Comparison of ENCODE assay signal across 9 mouse cellular contexts in genomic region chr3:108174672-108175531, GRCm38 (mm10). TPM values are rescaled to one million over a fixed set of nuclear protein-coding genes. Genes with fewer than 3 reads are reported as not detected.
A peak's percentile ranks its signal among the peaks of the same experiment; 100 is the strongest.
DNase-seq lines count a peak whose midpoint lies in the region; ATAC-seq and TF ChIP-seq lines count a peak whose summit lies in the region.
"Had no signal": no experiment of that assay in that cellular context is flagged by ENCODE, and none has a peak within 500 bp of the region (broad histone marks: within the 10 kb centered on the region; RNA-seq: fewer than 3 reads in every experiment).

No protein-coding gene starts in this region.

- no peak for TF ChIP-seq CTCF in brain, embryonic 14.5 days (IDR thresholded peaks at IDR 0.05; ENCODE audit: borderline replicate concordance, extremely low read depth, insufficient read depth, insufficient read length)

- H3K9me3 ChIP-seq in hindbrain, embryonic 16.5 days (ENCODE audit: control insufficient read depth, low read length) = no peaks in the 10 kb centered on the region

- H3K4me2 ChIP-seq in hindbrain, embryonic 16.5 days (ENCODE audit: low read length) = peak overlapping the region; percentile 44

- peaks cover 10% of the 10 kb centered on the region for H3K4me1 ChIP-seq in hindbrain, embryonic 16.5 days (ENCODE audit: control insufficient read depth, insufficient read depth, low read depth, low read length)

- intact Hi-C loops in left cerebral cortex, postnatal 14 days (cut with DNase I) = no loop called here

- peak; percentile 91 for ATAC-seq in cerebellum, adult (ENCODE audit: insufficient number of reproducible peaks, low FRiP score, low TSS enrichment)
- peak; percentile 90 for ATAC-seq in hindbrain, embryonic 16.5 days

- DNase-seq in cerebellum, adult 11 months = no peak
- peak; percentile 96 for DNase-seq in brain, embryonic 14.5 days (ENCODE audit: low read depth)
- peak; percentile 63 for DNase-seq in frontal cortex, postnatal 10 days (ENCODE audit: low spot score in 2 of 2)
- peak; percentile 71 to 72 for DNase-seq in left cerebral cortex, postnatal 14 days (ENCODE audit: low spot score in 2 of 2)
- DNase-seq in right cerebral cortex, adult 2 months (ENCODE audit: low spot score in 2 of 2) = peak; percentile 76 to 77
- no peak for DNase-seq in spleen, postnatal 14 days (ENCODE audit: low spot score in 2 of 2)

- no peak for TF ChIP-seq POLR2A in brain, embryonic 14.5 days (IDR thresholded peaks at IDR 0.05; ENCODE audit: borderline replicate concordance, extremely low read depth, insufficient read depth, insufficient read length, poor library complexity, severe bottlenecking)

- H3K27me3 ChIP-seq in hindbrain, embryonic 16.5 days (replicated peaks; ENCODE audit: control insufficient read depth, insufficient read depth, low read length) = no peaks in the 10 kb centered on the region

- peak overlapping the region; percentile 4; the same call in 1 of the 2 replicates for H3K4me3 ChIP-seq in hindbrain, embryonic 16.5 days (ENCODE audit: low read length)

- WGBS in hindbrain, embryonic 16.5 days = 16% methylated on average over 14 of the region's 14 CpGs

- H3K27ac ChIP-seq in hindbrain, embryonic 16.5 days (ENCODE audit: low read depth, low read length) = peak overlapping the region; percentile 78
- H3K27ac ChIP-seq: liver, embryonic 14.5 days had no signal

- H3K9ac ChIP-seq in hindbrain, embryonic 16.5 days (ENCODE audit: low read depth, low read length) = peak overlapping the region; percentile 45
- H3K9ac ChIP-seq: liver, embryonic 14.5 days had no signal

- no peaks in the 10 kb centered on the region for H3K36me3 ChIP-seq in hindbrain, embryonic 16.5 days (ENCODE audit: control insufficient read depth, insufficient read depth, low read length)

RNA-seq across cellular contexts. Expression of gene Amigo1, which starts 11.2 kb away (rescaled TPM):
- 19.5 and 25.0 TPM in 2 replicates for polyA plus RNA-seq in brain, embryonic 14.5 days (2012; rRNA removed)
- 9.8 and 13.3 TPM in 2 replicates for polyA plus RNA-seq in hindbrain, embryonic 16.5 days (2015; fragmentation: Nextera tagmentation; extraction: Ambion mirVana)
- total RNA-seq in left cerebral cortex, postnatal 14 days (2021) = 10 to 100 TPM; 55.3 to 57.7 TPM

RNA-seq across cellular contexts. Expression of gene Gpr61, which starts 20.2 kb away (rescaled TPM):
- polyA plus RNA-seq in brain, embryonic 14.5 days (2012; rRNA removed) = 1.5 and 2.6 TPM in 2 replicates
- 8.4 and 10.6 TPM in 2 replicates for polyA plus RNA-seq in hindbrain, embryonic 16.5 days (2015; fragmentation: Nextera tagmentation; extraction: Ambion mirVana)
- 10 to 100 TPM; 19.7 to 21.0 TPM for total RNA-seq in left cerebral cortex, postnatal 14 days (2021)

RNA-seq across cellular contexts. Expression of gene Cyb561d1, which starts 26.1 kb away (rescaled TPM):
- 8.4 and 8.7 TPM in 2 replicates for polyA plus RNA-seq in brain, embryonic 14.5 days (2012; rRNA removed)
- polyA plus RNA-seq in hindbrain, embryonic 16.5 days (2015; fragmentation: Nextera tagmentation; extraction: Ambion mirVana) = 2.7 and 3.9 TPM in 2 replicates
- total RNA-seq in left cerebral cortex, postnatal 14 days (2021) = 10 to 100 TPM; 13.7 to 14.7 TPM

RNA-seq across cellular contexts. Expression of gene Gnai3, which starts 29.0 kb away (rescaled TPM):
- 79.0 and 86.6 TPM in 2 replicates for polyA plus RNA-seq in brain, embryonic 14.5 days (2012; rRNA removed)
- 116 and 126 TPM in 2 replicates for polyA plus RNA-seq in hindbrain, embryonic 16.5 days (2015; fragmentation: Nextera tagmentation; extraction: Ambion mirVana)
- total RNA-seq in left cerebral cortex, postnatal 14 days (2021) = 10 to 100 TPM; 31.1 to 34.1 TPM

RNA-seq across cellular contexts. Expression of gene Atxn7l2, which starts 35.8 kb away (rescaled TPM):
- 50.1 and 55.9 TPM in 2 replicates for polyA plus RNA-seq in brain, embryonic 14.5 days (2012; rRNA removed)
- polyA plus RNA-seq in hindbrain, embryonic 16.5 days (2015; fragmentation: Nextera tagmentation; extraction: Ambion mirVana) = 19.6 and 21.4 TPM in 2 replicates
- 10 to 100 TPM; 22.5 to 23.0 TPM for total RNA-seq in left cerebral cortex, postnatal 14 days (2021)

Comparison
In these comparisons a context has a peak if more than half of its experiments do, and no peak if none do; other contexts are left out.
1. DNase-seq: peak in brain, embryonic 14.5 days (single experiment), frontal cortex, postnatal 10 days (2 of 2), left cerebral cortex, postnatal 14 days (2 of 2) and right cerebral cortex, adult 2 months (2 of 2); none in cerebellum, adult 11 months (single experiment) and spleen, postnatal 14 days (0 of 2).